Mouse (Mus musculus): ENCODE data around the gene Palld.
A peak's percentile ranks its signal among the peaks of the same experiment; 100 is the strongest.

Gene Palld

DNA sequence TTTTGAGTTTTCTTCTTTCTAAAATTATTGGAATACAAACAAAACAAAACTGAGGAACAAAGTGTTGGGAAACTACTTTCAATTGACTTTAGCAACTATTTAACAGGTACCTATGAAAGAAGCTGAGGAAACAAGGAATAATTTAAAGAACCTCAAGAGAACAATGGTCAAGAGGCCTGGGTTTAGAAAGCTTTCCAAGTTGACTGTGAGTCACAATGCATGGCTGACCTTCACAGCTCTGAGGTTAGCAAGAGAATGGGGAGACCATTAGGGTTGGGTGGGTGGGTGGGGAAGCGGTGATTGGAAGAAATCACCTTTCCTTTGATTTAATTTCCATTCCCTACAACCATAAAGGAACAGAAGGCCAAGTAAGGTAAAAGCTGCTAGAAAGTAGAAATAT, 35.6 kb downstream of the Palld start:
- no peak for DNase-seq (ENCODE audit: low spot score in 2 of 2)

DNA sequence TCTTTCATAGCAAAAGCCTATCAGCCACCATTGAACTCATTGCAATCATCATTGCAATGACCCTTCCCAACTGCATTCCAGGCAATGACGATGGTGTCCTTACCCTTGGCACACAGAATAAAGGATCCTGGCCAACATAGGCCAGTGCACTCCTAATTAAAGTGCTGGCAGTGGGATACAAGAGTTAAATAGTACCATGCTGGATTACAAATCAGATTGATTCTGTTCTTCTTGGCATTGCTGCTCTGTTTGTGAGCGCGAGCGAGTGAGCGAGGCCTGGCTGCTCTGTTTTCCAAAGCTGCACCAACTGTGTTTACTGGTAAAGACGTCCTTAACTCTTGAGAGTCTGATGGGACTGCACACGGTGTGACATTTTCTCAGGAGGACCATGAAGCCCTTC, 37.1 kb downstream of the Palld start:
- no peak for DNase-seq (ENCODE audit: low spot score in 2 of 2)

DNA sequence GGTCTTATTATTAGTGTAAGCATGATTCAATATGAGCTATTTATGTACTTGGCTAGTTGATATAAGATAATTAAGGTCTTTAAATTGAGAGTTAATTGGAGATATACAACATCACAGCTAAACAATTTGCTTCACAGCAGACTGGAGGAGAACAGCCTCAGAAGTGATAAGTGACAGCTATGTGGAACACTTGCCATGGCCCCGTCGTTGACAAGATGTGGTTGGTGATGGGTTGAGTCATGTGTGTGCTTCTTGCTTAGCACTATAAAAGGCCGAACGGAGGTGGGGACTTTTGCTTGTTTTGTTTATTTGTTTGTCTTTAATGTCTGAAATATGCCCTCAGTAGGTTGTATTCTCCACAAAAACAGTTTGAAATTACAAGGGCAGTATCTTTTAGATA, 51.2 kb downstream of the Palld start:
- DNase-seq (ENCODE audit: low spot score in 2 of 2) = no peak

DNA sequence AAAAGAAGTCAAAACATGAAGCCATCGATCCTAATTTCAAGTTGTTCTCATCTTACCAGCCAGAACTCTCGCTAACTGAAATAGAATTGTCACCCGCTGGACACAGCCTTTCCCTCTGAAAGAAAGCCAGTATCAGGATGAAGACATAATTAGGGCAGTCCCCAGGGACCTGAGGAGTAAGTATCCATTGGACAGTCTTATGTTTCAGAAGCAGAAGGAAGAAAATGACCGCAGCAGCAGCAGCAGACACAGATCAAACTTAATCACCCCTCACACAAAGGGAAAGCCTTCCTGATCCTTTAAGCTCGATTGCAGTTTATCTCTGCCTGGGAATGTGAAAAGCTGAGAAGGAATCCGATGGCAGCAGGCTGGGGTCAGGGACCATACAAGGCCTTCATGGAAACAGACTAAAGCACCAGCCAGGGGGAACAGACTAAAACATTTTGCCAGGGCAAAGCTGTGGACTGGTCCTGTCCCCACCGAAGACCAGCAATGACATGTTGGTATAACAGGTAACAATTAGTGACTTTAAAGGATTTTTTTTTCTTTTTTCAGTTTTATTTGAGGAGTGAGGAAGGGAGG, 53.8 kb downstream of the Palld start:
- peak in 1 of 2 experiments; percentile 5 for DNase-seq (ENCODE audit: low spot score in 2 of 2)

DNA sequence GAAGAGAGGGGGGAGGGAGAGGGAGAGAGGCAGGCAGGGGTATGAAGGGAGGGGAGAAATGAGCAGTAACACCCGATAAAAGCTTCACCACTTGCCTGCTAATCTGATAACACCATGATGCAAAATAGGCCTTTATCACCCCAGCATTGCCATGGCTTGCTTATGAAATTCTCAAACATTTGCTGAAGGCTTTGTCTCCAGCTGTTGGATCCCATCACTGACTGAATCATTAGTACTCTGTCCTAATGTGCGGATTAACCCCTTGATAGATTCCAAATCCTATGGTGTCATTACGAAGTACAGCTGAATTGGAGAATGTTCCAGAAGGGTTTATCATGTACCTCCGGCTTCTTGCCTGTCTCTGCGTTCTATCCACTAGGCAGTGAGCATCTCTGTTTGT, 55.0 kb downstream of the Palld start:
- DNase-seq (ENCODE audit: low spot score in 2 of 2) = no peak

DNA sequence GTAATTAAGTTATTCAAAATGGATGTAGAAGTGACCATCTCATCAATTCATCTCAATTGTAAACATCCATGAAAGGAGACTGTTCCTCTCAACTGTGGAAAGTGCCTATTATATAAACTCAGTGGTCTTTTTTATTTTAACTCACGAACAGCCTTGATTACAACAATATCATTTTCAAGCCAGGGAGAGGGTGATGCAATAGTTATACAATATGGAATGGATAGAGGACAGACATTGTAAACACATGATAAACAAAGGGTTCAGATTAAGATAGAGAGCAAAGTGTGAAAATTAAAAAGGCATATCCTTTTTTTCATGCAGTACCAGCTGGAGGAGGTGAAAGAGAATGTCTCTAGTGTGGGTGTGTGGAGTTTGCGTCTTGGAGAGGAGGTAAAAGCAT, 57.5 kb downstream of the Palld start:
- DNase-seq (ENCODE audit: low spot score in 2 of 2) = no peak

DNA sequence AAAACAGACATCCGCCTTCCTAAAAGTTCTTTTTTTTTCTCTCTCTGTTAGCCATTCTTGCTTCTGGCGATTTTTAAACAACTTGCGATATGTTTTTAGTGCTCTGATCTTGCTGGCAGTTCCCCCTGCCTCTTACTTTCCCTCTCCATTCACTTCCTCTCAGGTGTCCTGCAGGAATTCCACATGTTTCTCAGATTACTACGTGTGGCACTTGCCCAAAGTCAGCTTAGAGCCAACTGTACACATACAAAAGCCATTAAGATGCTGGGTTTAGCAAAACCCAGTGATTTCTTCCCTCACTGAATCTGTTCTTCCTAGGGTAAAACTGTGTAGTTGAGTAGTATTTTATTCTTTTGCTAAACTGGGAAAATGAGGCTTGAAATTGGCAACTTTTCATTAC, 57.9 kb downstream of the Palld start:
- DNase-seq (ENCODE audit: low spot score in 2 of 2) = no peak

DNA sequence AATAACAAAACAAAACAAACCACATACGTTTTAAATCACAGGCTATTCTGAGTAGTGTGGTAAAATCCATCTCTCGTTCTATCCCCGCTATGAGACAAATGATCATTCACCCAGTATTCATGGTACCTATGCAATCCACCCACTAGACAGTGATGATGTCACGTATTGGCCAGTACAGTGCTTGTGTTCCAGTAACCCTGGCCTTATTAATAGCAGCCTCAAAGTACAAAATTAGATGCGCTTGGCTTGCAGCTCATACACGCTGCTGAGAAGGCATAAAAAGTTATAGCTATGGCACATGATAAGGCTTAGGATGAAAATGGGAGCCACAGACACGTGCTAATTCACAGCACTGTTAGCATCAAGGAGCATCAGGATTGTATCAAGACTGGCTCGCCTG, 58.7 kb downstream of the Palld start:
- DNase-seq (ENCODE audit: low spot score in 2 of 2) = no peak

DNA sequence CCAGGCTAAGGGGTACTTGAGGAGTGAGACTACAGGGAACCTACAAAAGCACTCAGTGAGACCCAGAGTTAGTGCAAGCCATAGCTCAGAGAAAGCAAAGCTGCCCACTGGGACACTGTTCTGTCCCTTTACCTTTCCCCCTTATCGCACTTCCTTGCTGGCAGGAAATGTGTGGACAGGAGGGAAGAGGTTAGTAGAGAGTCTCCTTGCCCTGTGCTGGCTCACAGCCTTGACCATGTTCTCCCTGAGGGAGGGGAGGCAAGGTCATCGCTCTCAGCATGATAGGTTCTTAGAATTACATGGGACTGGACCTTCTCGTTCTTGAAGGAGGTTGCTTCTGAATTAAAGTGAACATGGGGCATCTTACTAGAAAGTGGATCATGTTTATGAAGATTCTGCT, 69.3 kb downstream of the Palld start:
- no peak for DNase-seq (ENCODE audit: low spot score in 2 of 2)

DNA sequence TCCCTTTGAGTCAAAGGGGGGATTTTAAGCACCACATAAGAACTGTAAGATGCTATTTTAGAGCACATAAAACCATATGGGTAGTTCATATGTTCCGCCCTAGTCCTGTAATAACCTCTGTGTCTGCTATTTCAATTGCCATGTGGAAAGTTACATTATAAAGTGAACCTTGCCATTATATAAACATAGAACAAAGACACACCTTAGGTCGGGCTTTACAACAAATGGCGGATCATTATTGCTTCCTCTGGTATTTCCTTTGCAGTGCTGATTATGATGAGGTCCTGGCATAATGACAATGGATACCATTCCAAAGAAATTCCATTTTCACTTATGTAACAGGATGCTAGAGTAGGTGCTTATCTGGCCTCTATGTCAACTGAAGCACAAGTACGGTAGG, 70.5 kb downstream of the Palld start:
- DNase-seq (ENCODE audit: low spot score in 2 of 2) = no peak

DNA sequence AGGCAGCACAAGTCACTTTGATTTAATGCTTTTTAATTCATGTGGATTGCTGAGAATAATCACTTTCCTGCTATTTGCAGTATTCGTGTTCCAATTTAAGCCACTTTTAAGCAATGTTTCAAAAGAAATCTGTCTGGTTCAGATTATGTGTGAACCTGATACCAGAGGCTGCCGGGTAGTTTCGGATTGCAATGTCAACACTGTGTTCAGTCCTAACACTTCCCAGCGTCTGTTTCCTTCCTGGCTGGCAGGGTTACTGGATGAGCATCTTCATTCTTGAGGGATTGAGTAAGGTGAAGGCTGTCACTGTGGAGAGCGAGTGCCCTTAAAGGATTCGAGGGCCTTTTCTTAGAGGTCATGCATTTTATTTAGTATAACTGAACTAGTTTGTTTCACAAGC, 71.7 kb downstream of the Palld start:
- no peak for DNase-seq (ENCODE audit: low spot score in 2 of 2)

DNA sequence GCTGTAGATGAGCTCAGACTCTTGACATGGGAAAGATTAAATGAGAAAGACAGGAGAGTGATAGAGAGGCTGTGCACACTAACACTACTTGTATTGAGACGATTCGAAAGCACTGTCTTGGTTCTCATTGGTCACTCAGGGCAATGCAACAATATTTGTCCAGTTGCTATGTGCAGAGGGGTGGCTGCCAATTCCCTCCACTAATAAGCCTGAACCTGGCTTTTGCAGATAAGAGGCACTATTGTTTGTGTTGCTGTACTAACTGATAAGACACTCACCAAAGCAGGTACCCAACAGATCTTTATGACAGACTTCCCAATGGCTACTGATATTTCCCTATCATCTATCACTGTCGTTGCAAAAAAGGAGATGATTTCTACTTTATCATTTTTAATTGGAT, 77.9 kb downstream of the Palld start:
- DNase-seq (ENCODE audit: low spot score in 2 of 2) = no peak

DNA sequence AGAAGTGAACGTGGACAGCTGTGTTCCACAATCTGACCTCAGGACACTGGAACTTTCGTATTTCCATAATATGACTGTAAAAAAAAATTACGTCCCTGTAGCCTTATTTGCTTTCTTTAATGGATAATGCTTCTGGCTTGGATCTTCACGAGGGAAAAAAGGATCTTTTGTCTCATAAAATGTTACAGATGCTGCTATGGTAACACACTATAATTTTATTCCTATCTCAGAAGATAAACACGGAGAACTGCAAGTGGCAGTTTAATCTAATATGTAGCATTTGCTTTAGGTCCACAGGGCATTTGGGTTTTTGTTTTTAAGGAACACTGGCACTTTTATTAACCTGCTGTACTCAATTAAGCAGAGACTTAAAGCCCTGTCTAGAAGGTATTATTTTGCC, 79.3 kb downstream of the Palld start:
- no peak for DNase-seq (ENCODE audit: low spot score in 2 of 2)

DNA sequence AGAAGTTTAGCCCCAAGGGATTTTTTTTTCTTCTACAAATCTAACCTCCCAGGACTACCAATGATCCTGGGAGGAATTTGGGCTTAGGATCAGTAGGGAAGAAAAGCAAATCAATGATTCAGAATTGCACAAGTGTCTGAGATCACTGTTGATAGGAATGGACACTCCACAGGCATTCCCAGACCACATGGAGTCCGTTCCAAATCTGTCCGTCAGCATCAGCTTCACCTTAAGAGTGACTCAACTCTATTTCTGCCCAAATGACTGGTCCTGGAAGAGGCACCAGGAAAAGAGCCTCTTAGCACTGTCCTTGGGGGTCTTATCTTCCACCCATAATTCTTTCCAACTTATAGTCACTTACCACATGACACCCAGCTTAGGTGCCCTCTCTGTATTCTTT, 98.7 kb downstream of the Palld start:
- DNase-seq (ENCODE audit: low spot score in 2 of 2) = no peak

DNA sequence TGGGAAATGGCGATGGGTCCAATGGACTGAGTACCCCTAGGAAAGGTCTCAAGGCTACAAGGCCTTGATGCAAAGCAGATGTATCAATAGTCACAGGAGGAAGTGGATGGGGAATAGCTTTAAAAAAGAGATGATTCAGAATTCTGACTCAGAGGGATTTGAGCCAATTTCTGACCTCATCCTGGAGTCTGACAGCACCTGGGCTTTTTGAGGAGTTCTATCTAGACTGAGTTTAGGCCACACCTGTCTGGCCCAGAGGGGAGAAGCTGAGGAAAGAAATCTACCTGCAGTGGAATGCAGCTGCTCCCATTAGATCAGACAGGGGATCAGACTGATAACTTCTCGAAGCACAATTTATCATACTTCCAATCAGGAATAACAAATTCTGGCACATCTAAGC, 99.7 kb downstream of the Palld start:
- DNase-seq (ENCODE audit: low spot score in 2 of 2) = no peak

DNA sequence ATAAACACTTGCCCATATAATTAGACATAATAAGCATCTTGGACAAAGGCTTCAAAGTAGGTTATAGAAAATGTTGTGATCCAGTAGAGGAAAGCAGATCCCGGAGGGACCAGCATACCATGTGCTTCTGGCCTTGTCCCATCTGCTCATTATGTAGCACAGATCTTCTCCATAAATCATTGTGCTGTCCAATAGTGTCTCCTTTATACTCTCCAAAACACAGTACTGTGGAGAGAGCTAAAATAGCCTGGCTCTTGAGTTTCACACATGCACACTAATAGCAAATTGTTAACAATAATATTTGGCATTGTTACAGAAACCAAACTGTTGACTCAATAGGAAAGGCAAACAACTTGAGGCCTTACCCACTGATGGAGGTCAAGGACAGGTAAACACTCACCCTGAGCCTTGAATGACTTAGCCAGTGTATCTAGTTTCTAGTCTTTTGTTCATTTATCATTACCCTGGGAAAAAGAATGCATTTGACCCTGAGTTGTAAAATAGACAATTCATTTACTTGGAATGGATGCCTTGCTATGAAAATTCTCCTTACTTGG, 105.0 kb downstream of the Palld start:
- DNase-seq (ENCODE audit: low spot score in 2 of 2) = no peak

DNA sequence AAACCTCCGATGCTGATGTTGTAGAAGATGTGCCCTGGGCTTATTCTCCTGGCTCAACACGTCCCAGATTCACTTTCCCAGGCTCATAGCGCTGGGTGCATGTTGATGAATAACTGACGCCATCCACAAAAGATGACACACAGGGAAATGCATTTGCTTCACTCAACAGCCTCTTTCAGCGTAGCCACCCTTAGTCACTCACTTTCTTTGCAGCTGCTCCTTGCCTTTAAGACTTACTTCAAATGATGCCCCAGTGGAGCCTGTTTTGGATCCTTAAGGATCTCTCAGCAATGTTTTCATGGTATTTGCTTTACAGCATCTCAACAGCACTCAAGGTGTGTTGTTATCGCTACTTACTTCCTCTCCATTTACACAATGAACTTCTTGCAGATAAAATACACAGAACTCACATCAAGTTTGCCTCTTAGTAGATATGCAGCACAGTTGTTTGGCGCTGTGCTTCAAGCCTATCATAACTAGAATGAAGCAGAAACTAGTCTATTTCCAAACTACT, 105.9 kb downstream of the Palld start:
- no peak for DNase-seq (ENCODE audit: low spot score in 2 of 2)

DNA sequence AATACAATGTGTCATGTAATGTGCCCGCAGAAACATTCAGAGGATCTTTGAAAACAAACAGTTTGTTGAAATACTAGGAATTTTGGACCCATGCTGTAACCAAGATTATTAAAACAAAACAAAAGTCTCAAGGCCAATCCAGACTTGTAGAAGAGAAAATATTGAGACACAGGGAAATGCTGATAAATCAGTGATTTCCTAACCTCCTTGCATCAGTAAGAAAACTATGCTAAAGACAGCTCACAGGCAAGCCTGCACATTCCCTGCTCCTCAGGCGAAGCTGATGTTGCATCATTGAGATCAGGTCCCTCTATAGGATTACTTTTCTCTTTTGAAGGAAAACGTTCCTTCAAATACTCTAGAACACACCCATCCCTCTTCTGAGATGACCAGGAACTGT, 112.5 kb downstream of the Palld start:
- no peak for DNase-seq (ENCODE audit: low spot score in 2 of 2)

DNA sequence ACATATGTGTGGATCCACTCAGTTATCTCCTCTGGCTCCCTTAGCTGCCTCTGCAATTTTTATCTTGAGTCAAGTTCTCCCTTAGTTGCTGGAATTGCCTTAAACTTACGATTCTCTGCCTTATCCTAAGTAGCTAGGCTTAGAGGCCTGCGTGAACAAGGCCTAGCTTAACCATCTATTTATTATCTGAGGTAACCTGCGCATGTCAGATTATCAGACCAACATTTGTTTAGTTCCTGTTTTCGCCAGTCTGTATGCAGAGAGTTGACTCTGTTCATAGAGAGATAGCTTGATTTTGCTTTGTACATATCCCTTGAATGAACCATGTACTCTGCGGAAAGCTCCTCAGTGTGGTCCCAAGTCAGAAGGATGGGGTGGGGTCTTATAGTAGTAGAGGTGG, 113.2 kb downstream of the Palld start:
- DNase-seq (ENCODE audit: low spot score in 2 of 2) = no peak

DNA sequence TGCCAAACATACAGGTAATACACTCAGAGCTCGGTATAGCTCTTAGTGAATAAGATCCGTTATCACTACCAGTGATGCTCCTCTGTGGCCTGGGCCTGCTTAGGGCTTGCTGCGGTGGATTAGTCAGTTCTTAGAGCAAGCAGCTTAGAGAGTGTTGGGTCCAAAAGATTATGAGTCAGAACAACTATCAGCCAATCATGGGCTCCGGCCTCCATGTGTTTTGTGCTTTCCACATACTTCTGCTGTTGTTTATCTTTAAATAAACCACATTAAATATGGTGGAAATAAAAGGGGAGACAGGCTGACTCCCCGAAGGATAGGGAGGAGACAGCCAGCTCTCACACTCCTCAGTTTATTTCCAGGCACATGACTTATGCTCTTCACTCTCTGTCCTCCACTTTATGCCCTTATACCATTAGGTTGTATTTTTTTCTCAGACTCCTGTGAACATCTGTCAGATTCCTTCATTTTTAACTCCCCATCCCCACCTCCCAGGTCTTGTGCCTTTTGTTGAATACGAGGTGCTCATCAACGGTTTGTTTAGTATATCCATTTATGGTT, 119.5 kb downstream of the Palld start:
- no peak for DNase-seq (ENCODE audit: low spot score in 2 of 2)

DNA sequence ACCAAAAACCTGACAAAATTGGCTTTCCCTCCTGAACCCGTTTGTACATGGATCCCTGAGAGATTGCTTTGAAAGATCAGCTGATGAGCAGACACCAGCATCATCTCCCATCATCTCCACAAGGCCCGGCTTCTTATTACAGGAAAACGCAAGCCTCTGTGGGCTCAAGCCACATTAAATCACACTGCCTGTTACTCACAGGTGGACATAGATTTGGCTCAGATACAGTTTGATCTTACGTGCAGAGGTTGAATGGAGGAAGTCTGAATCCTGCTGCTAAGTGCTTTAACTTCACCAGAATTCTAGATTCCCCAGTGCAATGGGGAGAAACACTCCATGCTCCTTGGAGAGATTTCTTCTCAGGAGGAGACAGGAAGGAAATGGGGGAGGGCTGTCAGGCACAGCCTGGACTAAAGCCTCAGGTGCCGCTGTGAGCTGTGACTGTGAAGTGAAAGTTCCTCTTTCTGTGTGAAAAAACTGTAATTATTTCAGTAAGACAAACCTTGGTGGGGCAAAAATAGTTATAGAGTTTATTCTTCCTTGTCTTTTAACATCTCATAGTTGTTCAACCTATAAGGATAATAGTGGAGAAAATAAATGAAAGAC, 121.7 kb downstream of the Palld start:
- no peak for DNase-seq (ENCODE audit: low spot score in 2 of 2)

DNA sequence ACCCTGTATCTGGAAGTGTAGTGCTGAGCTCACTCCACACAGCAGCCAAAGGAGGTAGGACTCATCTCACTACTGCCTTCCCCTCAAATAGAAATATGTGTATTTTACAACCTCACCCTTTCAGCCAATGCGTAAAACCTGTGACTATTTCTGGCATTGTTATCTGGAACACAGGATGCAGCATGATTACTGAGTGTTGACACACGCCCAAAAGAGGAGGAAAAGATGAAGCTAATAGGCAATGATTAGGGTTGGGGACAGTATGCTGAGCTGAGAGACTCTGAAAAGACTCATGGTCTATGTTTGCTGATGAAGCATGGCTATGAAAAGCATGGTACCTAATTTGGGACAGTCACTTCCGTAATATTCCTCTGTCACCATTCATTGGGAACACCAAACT, 124.3 kb downstream of the Palld start:
- DNase-seq (ENCODE audit: low spot score in 2 of 2) = no peak

DNA sequence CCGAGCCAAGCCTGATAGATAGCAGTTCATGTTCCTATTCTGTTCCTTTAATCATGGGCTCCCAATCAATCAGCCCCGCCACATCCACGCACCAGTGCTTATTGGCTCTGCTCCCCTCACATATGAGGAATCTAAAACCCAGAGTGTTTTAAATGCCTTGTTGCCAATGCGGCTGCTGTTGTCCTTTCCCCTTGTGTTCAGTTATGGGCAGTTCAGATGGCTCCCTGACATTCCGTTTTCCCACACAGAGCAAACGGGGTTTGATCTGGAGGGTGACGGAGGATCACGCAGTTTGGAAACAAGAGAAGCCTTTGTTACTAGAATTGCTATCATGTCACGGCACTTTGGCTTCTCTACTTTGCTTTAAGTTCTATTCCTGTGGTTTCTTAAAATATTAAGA, 125.9 kb downstream of the Palld start:
- DNase-seq (ENCODE audit: low spot score in 2 of 2) = no peak
